Mouse (Mus musculus): Measurements from ENCODE around the gene Gtf2h3. TPM values are rescaled to one million over a fixed set of nuclear protein-coding genes. Genes with fewer than 3 reads are reported as not detected.

The Gtf2h3 gene
- polyA plus RNA-seq (2014; fragmentation: Illumina TruSeq; extraction: RNeasy Lipid Tissue Mini Kit (QIAGEN cat#74804); ENCODE audit: low replicate concordance) = 2.5 TPM

GRCm38 (mm10) chr5:124578633-124579317 lies at the start of gene Gtf2h3, which contains the start of gene Eif2b1:
Gene Gtf2h3, plus strand, starts transcription at chr5:124579140.
Gene Eif2b1, minus strand, starts transcription at chr5:124579131.

GRCm38 (mm10) chr5:124530655-124531582 lies 48.0 kb upstream of the Gtf2h3 start, which contains the start of gene Rilpl1:
Gene Rilpl1, minus strand, starts transcription at chr5:124531391.

GRCm38 (mm10) chr5:124540383-124540786 lies 38.6 kb upstream of the Gtf2h3 start, which contains the start of gene Tmed2:
Gene Tmed2, plus strand, starts transcription at chr5:124540695.

GRCm38 (mm10) chr5:124552558-124553307 lies 26.2 kb upstream of the Gtf2h3 start, which contains the start of gene Ddx55:
Gene Ddx55, plus strand, starts transcription at chr5:124552864.

GRCm38 (mm10) chr5:124628448-124629363 lies 49.8 kb downstream of the Gtf2h3 start, which contains the start of gene Atp6v0a2:
Gene Atp6v0a2, plus strand, starts transcription at chr5:124628576.

Other genes starting within 250 kb of the Gtf2h3 start
- gene Cdk2ap1, start 216.1 kb upstream of the Gtf2h3 start, polyA plus RNA-seq (2014; fragmentation: Illumina TruSeq; extraction: RNeasy Lipid Tissue Mini Kit (QIAGEN cat#74804); ENCODE audit: low replicate concordance) = 95.1 TPM
- 76.9 TPM for gene Sbno1, start 153.1 kb upstream of the Gtf2h3 start, polyA plus RNA-seq (2014; fragmentation: Illumina TruSeq; extraction: RNeasy Lipid Tissue Mini Kit (QIAGEN cat#74804); ENCODE audit: low replicate concordance)
- 63.4 TPM for gene Kmt5a, start 139.2 kb upstream of the Gtf2h3 start, polyA plus RNA-seq (2014; fragmentation: Illumina TruSeq; extraction: RNeasy Lipid Tissue Mini Kit (QIAGEN cat#74804); ENCODE audit: low replicate concordance)
- gene Rilpl2, start 100.8 kb upstream of the Gtf2h3 start, polyA plus RNA-seq (2014; fragmentation: Illumina TruSeq; extraction: RNeasy Lipid Tissue Mini Kit (QIAGEN cat#74804); ENCODE audit: low replicate concordance) = 0.63 TPM
- gene Snrnp35, start 96.0 kb upstream of the Gtf2h3 start, polyA plus RNA-seq (2014; fragmentation: Illumina TruSeq; extraction: RNeasy Lipid Tissue Mini Kit (QIAGEN cat#74804); ENCODE audit: low replicate concordance) = 0.41 TPM
- gene Rilpl1, start 47.7 kb upstream of the Gtf2h3 start, polyA plus RNA-seq (2014; fragmentation: Illumina TruSeq; extraction: RNeasy Lipid Tissue Mini Kit (QIAGEN cat#74804); ENCODE audit: low replicate concordance) = 1.7 TPM
- gene Tmed2, start 38.4 kb upstream of the Gtf2h3 start, polyA plus RNA-seq (2014; fragmentation: Illumina TruSeq; extraction: RNeasy Lipid Tissue Mini Kit (QIAGEN cat#74804); ENCODE audit: low replicate concordance) = 1,195 TPM
- gene Ddx55, start 26.3 kb upstream of the Gtf2h3 start, polyA plus RNA-seq (2014; fragmentation: Illumina TruSeq; extraction: RNeasy Lipid Tissue Mini Kit (QIAGEN cat#74804); ENCODE audit: low replicate concordance) = 12.3 TPM
- gene Eif2b1, start within 50 bp of the Gtf2h3 start, polyA plus RNA-seq (2014; fragmentation: Illumina TruSeq; extraction: RNeasy Lipid Tissue Mini Kit (QIAGEN cat#74804); ENCODE audit: low replicate concordance) = 24.4 TPM
- gene Atp6v0a2, start 49.4 kb downstream of the Gtf2h3 start, polyA plus RNA-seq (2014; fragmentation: Illumina TruSeq; extraction: RNeasy Lipid Tissue Mini Kit (QIAGEN cat#74804); ENCODE audit: low replicate concordance) = 83.5 TPM
- gene Dnah10, start 145.9 kb downstream of the Gtf2h3 start, polyA plus RNA-seq (2014; fragmentation: Illumina TruSeq; extraction: RNeasy Lipid Tissue Mini Kit (QIAGEN cat#74804); ENCODE audit: low replicate concordance) = not detected

All from small intestine, adult 10 weeks (tissue).